Mouse (Mus musculus) kidney, postnatal 0 days (tissue): ENCODE measurements around the gene Fancc. TPM values are rescaled to one million over a fixed set of nuclear protein-coding genes. Genes with fewer than 3 reads are reported as not detected.

Experiments used
- ATAC-seq: fragments of 200-750 bp; cut with Nextera tagmentation; replicated peaks from 2 replicates; pipeline ENCODE4 v1.8.0; 2017; ENCODE audit warnings: low read depth, moderate number of reproducible peaks, moderate TSS enrichment, moderate library complexity; ENCODE audit not compliant: low FRiP score
- DNase-seq: peaks from one replicate; pipeline ENCODE4 v3.0.0-alpha.2; 2016; ENCODE audit warnings: low spot score
- H3K27ac ChIP-seq: fragments of 300-500 bp; sonication (generic); 2 replicates; pipeline ENCODE4 v1.5.1; 2014; ENCODE audit warnings: mild to moderate bottlenecking
- H3K27me3 ChIP-seq: fragments of 300-500 bp; sonication (generic); 2 replicates; pipeline ENCODE4 v1.6.1; 2014; ENCODE audit warnings: low read length, mixed read lengths; ENCODE audit not compliant: insufficient read depth
- H3K36me3 ChIP-seq: fragments of 300-500 bp; sonication (generic); 2 replicates; pipeline ENCODE4 v1.6.1; 2014; ENCODE audit warnings: low read length, mixed read lengths; ENCODE audit not compliant: insufficient read depth
- H3K4me1 ChIP-seq: fragments of 300-500 bp; sonication (generic); replicated peaks from 2 replicates; pipeline ENCODE4 v1.6.1; 2014; ENCODE audit warnings: antibody characterized with exemption, low read length, mixed read lengths; ENCODE audit not compliant: insufficient read depth
- H3K4me2 ChIP-seq: fragments of 300-500 bp; sonication (generic); 2 replicates; pipeline ENCODE4 v1.6.1; 2014; ENCODE audit warnings: mild to moderate bottlenecking, low read length, moderate library complexity, mixed read lengths
- H3K4me3 ChIP-seq: fragments of 300-500 bp; sonication (generic); replicated peaks from 2 replicates; pipeline ENCODE4 v1.5.1; 2014; ENCODE audit warnings: low read depth, low read length
- H3K9ac ChIP-seq: fragments of 300-500 bp; sonication (generic); 2 replicates; pipeline ENCODE4 v1.6.1; 2014; ENCODE audit warnings: low read depth, low read length
- H3K9me3 ChIP-seq: fragments of 300-500 bp; sonication (generic); replicated peaks from 2 replicates; pipeline ENCODE4 v1.6.1; 2016; ENCODE audit warnings: low read length, inconsistent platforms, mixed read lengths
- CTCF ChIP-seq: IDR thresholded peaks from 2 replicates; pipeline ENCODE4 v1.5.1; 2016; ENCODE audit warnings: antibody characterized with exemption, low read depth, mild to moderate bottlenecking, moderate library complexity
- WGBS: fragments of 180-500 bp; shearing (Covaris S2); extraction: QIAGEN DNeasy Blood & Tissue Kit; methylation state at CpG from one replicate; pipeline ENCODE4 v1.1.7; 2014; 5-methylcytosine and 5-hydroxymethylcytosine counted together
- polyA plus RNA-seq: library from polyadenylated mRNA; unstranded; fragments of >200 nt; fragmentation: Nextera tagmentation; extraction: Ambion mirVana; gene quantifications from 2 replicates; pipeline ENCODE4 v1.2.1, GENCODE M21; 2015

Fancc gene
- polyA plus RNA-seq, 1 experiment from 2014 or later = 16.2 TPM

GRCm38 (mm10) chr13:63337239-63337960 lies 159.7 kb downstream of the Fancc start:
- Histone ChIP-seq H3K27me3 (no peaks in the 10 kb centered on the region), H3K9me3 (no peaks in the 10 kb centered on the region), H3K36me3 (no peaks in the 10 kb centered on the region), H3K4me3 (no peak overlapping the region), H3K9ac (no peak overlapping the region), H3K4me2 (no peak overlapping the region), H3K4me1 (0 out of 2 replicates have a peak, but pooled peaks cover 11% of the 10 kb centered on the region), H3K27ac (no peak overlapping the region)
- ATAC-seq = peak; percentile 82
- TF ChIP-seq CTCF = no peak
- peak; percentile 80 for DNase-seq
- WGBS = 25% methylated on average over 8 of the region's 8 CpGs

GRCm38 (mm10) chr13:63336335-63336734 lies 160.7 kb downstream of the Fancc start:
- Histone ChIP-seq H3K4me1 (0 out of 2 replicates have a peak, but pooled peaks cover 11% of the 10 kb centered on the region), H3K4me2 (no peak overlapping the region), H3K27ac (0 out of 2 replicates have a peak overlapping the region, but pooled peaks have one; percentile 42), H3K9me3 (no peaks in the 10 kb centered on the region), H3K9ac (no peak overlapping the region), H3K36me3 (no peaks in the 10 kb centered on the region), H3K4me3 (no peak overlapping the region), H3K27me3 (no peaks in the 10 kb centered on the region)
- TF ChIP-seq CTCF = no peak
- DNase-seq = no peak
- 62% methylated on average over 7 of the region's 7 CpGs for WGBS
- no peak for ATAC-seq

GRCm38 (mm10) chr13:63335421-63336134 lies 161.5 kb downstream of the Fancc start:
- peak; percentile 79 for DNase-seq
- Histone ChIP-seq H3K27ac (0 out of 2 replicates have a peak overlapping the region, but pooled peaks have one; percentile 42), H3K9ac (no peak overlapping the region), H3K4me3 (no peak overlapping the region), H3K9me3 (no peaks in the 10 kb centered on the region), H3K36me3 (no peaks in the 10 kb centered on the region), H3K27me3 (no peaks in the 10 kb centered on the region), H3K4me1 (0 out of 2 replicates have a peak, but pooled peaks cover 11% of the 10 kb centered on the region), H3K4me2 (no peak overlapping the region)
- ATAC-seq = no peak
- WGBS = 58% methylated on average over 4 of the region's 4 CpGs
- TF ChIP-seq CTCF = peak; percentile 75

- H3K4me3 ChIP-seq = no peak overlapping the region
- H3K27me3 ChIP-seq = no peaks in the 10 kb centered on the region
- H3K4me1 ChIP-seq = 0 out of 2 replicates have a peak, but pooled peaks cover 11% of the 10 kb centered on the region
- DNase-seq (peak; percentile 83), ATAC-seq (no peak)
- 33% methylated on average over 4 of the region's 4 CpGs for WGBS
- no peaks in the 10 kb centered on the region for H3K36me3 ChIP-seq
- no peak overlapping the region for H3K4me2 ChIP-seq
- peak; percentile 96 for TF ChIP-seq CTCF
- no peak overlapping the region for H3K27ac ChIP-seq
- no peaks in the 10 kb centered on the region for H3K9me3 ChIP-seq
- no peak overlapping the region for H3K9ac ChIP-seq
These were observed 164.3 kb downstream of the Fancc start for GRCm38 (mm10) chr13:63332576-63333300.

- Histone ChIP-seq H3K4me1 (0 out of 2 replicates have a peak, but pooled peaks cover 4% of the 10 kb centered on the region), H3K27me3 (no peaks in the 10 kb centered on the region), H3K9me3 (no peaks in the 10 kb centered on the region), H3K4me3 (no peak overlapping the region), H3K36me3 (no peaks in the 10 kb centered on the region), H3K27ac (no peak overlapping the region), H3K4me2 (no peak overlapping the region), H3K9ac (no peak overlapping the region)
- peak; percentile 93 for TF ChIP-seq CTCF
- no peak for ATAC-seq
- WGBS = 40% methylated on average over 4 of the region's 4 CpGs
- peak; percentile 88 for DNase-seq
These were observed 165.7 kb downstream of the Fancc start for GRCm38 (mm10) chr13:63331379-63331778.

- Histone ChIP-seq H3K27ac (0 out of 2 replicates have a peak overlapping the region, but pooled peaks have one; percentile 0), H3K9me3 (no peaks in the 10 kb centered on the region), H3K4me2 (no peak overlapping the region), H3K4me3 (no peak overlapping the region), H3K27me3 (no peaks in the 10 kb centered on the region), H3K9ac (no peak overlapping the region), H3K4me1 (peaks cover 2% of the 10 kb centered on the region; the same call in 1 of the 2 replicates), H3K36me3 (no peaks in the 10 kb centered on the region)
- WGBS = 39% methylated on average over 9 of the region's 9 CpGs
- ATAC-seq (no peak), DNase-seq (peak; percentile 68)
- no peak for TF ChIP-seq CTCF
These were observed 166.7 kb downstream of the Fancc start for GRCm38 (mm10) chr13:63330236-63330860.
